Mouse (Mus musculus) gastrocnemius, adult 18-20 months (tissue): Measurements from ENCODE around the gene Epb41l1. TPM values are rescaled to one million over a fixed set of nuclear protein-coding genes. Genes with fewer than 3 reads are reported as not detected.
"Not testable (repeated sequence)": the region's sequence is repeated elsewhere in the genome, so short reads cannot be mapped to it uniquely, and the experiment has no call there.

Experiments used
- DNase-seq: peaks from one replicate; pipeline ENCODE4 v3.0.0; 2021; ENCODE audit warnings: low spot score
- long read RNA-seq, 2 experiments: library from polyadenylated mRNA; stranded (forward); transcript quantifications; one replicate each; pipeline ENCODE4 v2.0.0; 2021
- total RNA-seq, 2 experiments: library from RNA; stranded (reverse); gene quantifications; 2 replicates each; pipeline ENCODE4 v1.2.3; 2021

Epb41l1 gene
- total RNA-seq = 1 to 10 TPM; 4.6 to 4.8 TPM
- long read RNA-seq, experiment 1, partial matches to known transcripts = 0 of 1 reads
- long read RNA-seq, experiment 1, other reads (novel, unspliced or antisense) = 1 of 1 reads
- long read RNA-seq, experiment 2, partial matches to known transcripts = 0 of 3 reads
- long read RNA-seq, experiment 2, other reads (novel, unspliced or antisense) = 3 of 3 reads

DNA sequence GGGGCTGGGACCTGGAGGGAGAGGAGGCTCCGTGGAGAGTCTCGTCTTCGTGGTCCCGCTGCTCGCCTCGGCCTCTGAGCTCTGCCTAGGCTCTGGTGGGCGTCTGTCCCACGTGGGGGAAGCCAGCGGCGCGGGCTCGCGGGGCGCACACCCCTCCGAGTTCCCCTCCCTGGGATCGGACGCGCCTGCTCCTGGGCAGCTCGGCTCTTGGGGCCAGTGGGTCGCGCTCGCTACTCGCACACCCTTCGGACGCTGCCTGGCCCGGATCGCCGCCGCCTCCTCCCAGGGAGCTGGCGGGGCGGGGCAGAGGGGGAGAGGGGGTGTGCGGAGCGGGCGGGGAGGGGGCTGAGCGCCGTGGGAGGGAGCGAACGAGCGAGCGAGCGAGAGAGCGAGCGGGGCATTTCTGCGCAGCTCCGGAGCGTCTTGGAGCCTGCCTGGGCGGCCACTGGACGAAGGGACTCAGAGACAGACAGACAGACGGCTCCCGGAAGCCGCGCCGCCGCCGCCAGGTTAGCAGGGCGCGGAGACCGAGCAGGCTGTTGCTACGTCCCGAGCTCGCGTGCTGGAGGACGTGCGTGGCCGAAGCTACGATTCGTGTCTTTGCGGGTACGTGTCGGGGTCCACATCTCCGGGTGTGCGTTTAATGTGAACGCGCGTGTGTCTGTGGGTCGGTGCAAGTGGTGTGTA lies at the start of gene Epb41l1:
Gene Epb41l1 (plus strand): TSS at position 216 of the 687 bp plus-strand sequence.
- peak; percentile 35 for DNase-seq

DNA sequence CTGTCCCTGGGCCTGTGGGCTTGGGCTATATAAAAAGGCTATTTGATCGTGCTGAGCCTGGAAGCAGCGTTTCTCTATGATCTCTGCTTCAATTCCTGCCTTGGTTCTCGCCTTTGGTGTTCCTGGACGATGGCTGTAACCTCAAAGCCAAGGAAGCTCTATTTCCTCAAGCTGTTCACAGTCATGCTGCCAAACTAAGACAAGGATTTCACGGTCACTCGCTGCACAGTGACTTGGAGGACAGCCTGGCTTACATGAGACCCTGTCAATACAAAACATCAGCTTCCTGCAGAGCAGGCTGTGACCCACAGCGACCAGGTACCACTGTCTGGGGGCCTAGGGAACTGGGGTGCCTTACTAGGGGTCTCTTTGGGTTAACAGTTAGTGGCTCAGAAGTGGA lies 43.8 kb upstream of the Epb41l1 start:
- no peak for DNase-seq

DNA sequence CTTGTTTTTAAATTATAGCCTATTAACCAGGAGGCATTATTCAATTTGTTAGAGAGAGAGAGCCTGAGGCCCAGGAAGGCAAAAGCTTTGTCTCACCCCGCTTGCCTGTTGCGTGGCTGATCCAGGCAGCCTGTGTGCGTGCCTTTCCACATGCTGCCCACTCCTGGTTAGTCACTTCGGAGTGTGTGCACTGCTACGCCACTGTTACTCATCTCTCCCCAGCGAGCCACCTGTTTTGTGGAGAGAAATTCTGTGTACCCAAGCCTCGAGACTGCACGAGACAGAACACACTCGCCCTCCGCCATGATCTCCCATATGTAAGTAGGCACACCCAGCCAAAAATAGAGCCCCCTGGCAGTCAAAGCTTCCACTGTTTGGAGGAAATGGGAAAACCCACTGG lies 40.8 kb upstream of the Epb41l1 start:
- no peak for DNase-seq

DNA sequence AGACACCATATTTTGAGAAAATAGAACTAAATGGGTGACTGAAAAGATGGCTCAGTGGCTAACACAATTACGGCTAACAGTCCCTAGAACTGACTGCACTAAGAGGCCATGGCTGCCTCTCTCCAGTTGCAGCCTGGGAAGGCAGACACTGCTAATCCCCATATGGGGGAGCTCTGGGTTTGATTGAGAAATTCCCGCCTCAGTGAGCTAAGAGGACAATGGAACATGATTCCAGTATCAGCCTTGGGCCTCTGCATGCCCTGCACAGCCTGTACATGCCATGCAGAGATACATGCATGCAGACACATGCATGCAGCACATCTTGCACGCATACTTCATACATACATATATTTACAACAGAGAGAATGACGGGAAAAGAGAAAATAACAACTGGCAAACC lies 39.4 kb upstream of the Epb41l1 start:
- no peak for DNase-seq

DNA sequence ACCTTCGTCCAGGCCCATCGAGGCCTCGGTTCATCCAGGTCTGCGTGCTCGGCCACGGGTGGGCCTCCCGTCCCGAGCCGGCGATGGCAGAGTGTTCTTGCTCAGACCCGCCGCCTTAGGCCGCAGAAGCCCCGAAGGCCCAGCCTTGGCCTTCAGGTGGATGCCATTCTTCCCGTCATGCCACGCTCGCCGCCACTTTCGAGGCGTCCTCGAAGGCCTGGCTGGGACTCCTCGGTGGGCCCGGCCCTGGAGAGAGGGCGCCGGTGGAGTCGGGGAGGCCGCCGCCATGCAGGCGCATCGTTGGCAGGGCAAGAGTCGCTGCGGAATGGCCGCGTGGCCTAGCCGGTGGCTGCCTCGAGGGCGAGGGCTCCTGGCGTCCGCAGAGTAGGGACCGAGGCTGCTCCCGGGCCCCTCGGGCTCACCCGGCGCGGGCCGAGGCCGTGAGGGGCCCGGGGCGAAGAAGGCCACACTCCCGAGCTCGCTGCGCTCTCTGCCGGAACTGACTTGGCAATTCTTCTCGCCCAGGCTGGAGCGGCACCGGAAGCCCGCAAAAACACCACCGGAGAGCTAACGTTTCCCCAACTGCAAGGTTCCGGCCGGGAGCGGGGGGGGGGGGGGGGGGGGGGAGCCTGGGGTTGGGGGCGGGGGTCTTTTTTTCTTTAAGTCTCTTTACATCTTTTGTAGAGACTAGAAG lies 28.1 kb upstream of the Epb41l1 start:
- DNase-seq = peak; percentile 76

DNA sequence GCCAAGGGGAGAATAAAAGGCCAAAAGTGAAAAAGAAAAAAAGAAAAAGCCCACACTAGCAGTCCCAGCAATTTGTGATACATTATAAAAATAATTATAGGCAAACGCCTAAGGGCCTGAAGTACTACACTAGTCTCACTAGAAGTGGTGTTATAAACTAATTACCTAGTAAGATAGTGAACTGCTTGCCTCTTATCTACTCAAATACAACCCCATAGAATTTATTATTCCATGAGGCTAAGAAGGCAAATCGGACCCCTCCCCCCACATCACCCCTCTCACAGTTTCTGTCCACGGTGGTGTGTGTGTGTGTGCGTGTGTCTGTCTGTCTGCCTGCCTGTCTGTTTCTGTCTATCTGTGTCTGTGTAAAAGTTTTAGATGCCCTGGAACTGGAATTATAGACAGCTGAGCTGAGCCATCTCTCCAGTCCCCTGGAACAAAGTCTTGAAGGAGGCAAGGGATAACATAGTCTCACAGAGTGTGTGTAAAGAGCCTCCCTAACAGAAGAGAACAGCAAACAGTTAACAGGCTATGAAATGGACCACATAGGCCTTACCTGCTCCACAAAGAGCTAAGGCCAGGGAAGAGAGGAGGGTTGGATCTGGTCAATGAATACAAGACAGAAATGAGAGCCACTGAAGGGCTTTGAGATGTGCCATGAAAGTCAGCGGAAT lies 27.4 kb upstream of the Epb41l1 start:
- DNase-seq = no peak

DNA sequence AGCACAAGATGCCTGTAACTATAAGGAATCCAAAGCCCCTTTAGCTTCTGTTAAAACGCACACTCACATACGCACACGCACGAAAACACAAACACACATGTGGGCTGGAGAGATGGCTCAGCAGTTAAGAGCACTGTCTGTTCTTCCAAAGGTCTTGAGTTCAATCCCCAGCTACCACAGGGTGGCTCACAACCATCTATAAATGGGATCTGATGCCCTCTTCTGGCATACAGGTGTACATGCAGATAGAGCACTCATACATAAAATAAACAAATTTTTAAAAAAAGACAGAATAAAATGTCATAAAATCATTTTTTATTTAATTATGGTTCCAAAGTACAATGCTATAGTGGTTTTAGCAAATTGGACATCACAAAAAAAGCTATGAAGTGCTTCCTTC lies 26.4 kb upstream of the Epb41l1 start:
- no peak for DNase-seq

DNA sequence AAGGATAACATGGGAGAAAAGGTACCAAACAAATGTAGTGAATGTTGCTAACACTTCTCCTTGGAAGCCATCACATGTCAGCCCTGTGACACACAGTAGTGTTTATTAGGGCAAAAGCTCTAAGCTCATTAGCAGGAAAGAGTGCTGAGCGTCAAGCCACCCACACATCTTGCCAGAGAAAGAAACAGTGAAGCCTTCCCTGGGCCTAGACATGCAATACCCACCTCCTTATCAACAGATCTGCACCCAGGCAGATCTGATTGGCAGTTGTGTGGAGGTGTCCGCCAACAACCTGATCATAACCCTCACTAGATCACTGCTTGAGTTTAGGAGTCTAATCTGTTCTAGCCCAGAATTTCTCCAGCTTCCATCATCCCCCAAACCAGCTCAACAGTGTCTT lies 24.6 kb upstream of the Epb41l1 start:
- DNase-seq = no peak

DNA sequence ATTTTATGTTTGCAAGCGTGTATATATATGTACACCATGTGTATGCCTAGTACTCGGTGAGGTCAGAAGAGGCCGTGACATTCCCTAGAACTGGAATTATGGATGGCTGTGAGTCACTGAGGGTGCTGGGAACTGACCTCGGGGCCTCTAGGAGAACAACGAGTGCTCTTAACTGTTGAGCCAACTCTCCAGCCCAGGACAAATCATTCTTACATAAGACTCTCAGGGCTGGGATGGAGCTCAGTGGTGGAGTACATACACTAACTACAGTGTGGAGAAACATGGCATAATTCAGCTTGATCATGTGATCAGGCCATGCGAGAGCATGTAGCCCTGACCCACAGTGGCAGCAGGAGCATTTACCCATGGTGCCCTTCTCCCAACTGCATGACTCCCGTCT lies 22.7 kb upstream of the Epb41l1 start:
- DNase-seq = no peak

DNA sequence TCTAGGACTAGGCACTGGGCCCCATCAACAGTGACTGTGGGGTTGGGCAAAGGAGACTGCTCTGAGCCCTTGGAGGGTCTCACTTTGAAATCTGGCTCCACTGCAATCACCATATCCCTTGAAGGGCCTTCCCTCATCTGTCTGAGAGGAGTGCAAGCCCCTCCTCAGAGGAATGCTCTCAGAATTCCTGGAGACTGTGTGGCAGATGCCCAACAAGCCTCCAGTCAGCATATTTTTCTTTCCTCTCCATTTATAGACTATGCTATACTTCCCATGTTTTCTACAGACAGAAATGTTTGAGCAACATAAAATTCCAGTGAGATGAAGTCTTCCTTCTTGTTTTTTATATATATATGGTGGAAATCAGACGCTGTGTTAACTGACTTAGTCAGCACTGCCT lies 21.2 kb upstream of the Epb41l1 start:
- DNase-seq = no peak

DNA sequence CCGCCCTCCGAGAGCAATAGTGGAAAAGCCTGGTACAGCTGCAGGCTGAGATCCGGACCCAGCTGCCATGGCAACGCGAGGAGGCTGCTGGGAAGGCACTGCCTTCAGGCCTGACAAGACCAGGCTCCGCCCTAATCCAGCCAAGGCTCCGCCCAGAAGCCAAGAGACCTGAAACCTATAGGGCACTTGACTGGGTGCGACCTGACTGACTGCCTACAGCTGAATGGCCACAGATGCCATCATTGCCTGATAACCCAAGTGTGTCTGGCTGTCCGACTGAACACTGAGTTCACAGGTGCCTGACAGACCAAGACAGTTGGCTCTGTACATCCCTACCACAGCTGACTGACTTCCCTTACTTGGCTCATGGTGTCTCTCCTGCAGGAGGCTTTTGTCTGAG lies 19.4 kb upstream of the Epb41l1 start:
- no peak for DNase-seq

DNA sequence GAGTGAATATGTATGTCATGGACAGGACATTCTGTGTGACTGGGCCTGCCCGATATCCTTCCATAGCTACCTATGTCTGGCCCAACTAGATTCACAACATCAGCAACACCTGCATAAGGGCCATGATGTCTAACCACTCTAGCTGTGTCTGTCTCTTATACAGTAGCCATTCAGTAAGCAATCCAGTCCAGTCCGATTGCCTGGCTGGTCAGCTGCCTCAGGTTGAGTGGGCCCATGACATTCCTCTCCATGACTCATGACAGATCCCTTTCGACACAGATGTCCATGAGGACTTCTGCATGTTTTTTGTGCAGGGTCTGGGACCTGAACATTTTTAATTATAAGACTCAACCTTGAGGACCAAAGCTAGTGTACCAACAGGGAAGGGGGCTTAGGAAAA lies 18.7 kb upstream of the Epb41l1 start:
- DNase-seq = no peak

DNA sequence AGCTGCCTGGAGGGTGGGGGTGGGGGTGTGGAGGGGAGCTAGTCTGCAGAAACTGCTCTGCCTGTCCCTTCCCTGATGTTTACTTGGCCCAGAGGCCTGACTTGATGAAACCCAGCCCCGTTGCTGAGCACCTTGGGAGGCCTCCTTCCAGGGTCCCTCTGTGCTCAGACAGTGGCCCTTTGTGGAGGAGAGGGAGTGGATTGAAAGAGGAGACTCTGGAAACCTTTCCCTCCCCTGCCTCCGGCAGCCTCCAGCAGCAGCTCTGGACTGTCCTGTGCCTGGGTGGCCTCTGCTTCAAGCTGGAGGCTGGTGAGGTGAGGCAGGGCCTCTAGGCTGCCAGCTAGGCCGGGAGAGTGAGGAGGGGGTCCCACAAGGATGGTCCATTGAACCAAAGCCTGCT lies 13.7 kb upstream of the Epb41l1 start:
- no peak for DNase-seq

DNA sequence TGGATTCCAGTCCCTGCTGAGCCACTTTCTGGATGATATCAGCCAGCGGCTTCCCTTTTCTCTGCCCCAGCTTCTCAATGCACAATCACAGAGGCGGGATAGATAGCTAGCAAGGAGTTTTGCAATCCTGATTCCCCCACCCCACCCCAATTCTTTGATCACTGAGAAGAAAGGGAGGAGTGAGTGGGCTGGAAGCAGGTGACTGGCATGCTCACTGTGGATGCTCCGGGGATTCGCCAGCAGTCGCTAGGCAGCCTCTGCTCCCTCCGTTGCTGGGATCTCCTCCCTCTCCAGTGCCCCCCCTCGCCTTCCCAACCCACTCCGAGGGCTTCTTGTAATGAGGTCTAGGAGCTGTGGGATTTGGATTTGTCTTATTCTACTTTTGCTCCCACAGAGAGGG lies 12.5 kb upstream of the Epb41l1 start:
- no peak for DNase-seq

DNA sequence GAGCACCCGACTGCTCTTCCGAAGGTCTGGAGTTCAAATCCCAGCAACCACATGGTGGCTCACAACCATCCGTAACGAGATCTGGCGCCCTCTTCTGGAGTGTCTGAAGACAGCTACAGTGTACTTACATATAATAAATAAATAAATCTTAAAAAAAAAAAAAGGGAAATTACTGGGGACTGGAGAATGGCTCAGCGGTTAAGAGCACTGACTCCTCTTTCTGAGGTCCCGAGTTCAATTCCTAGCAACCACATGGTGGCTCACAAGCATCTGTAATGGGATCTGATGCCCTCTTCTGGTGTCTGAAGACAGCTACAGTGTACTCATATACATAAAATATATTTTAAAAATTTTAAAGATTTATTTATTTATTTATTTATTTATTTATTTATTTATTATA lies 9.4 kb upstream of the Epb41l1 start:
- DNase-seq = not testable (repeated sequence)

DNA sequence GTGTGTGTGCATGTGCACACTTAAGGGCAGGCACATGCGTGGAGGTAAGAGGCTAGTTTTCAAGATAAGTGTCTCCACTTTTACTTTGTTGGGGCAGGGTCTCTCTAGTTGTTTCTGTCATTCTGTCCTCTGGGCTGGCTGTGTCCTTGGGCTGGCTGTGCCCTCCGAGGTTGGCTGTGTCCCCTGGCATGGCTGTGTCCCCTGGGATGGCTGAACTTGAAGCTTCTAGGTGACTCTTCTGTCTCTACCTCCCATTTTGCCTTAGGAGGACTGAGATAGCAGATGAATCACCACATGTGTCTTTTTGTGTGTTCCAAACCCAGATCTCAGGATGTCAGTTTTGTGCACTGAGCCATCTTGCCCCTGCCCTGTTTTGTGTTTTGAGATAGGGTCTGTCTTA lies 5.7 kb upstream of the Epb41l1 start:
- no peak for DNase-seq

DNA sequence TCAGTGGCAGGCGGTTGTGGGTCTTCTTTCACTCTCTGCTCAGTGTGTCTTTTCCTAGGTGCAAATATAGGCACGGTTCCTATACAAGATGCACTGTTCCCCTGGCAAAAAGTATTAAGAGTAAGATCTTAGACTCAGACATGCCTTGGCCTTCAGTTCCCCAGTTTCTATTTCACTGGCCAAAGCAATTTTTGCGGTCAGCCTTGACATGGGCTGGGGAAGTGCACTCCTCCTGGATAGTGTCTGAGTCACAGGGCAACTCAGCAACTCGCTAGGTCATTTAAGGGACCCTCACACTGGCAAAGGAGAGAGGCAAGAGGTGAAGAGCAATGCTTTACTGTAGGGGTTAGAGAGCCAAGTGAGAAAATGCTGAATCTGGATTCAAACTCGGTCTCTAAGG lies 5.0 kb upstream of the Epb41l1 start:
- no peak for DNase-seq

DNA sequence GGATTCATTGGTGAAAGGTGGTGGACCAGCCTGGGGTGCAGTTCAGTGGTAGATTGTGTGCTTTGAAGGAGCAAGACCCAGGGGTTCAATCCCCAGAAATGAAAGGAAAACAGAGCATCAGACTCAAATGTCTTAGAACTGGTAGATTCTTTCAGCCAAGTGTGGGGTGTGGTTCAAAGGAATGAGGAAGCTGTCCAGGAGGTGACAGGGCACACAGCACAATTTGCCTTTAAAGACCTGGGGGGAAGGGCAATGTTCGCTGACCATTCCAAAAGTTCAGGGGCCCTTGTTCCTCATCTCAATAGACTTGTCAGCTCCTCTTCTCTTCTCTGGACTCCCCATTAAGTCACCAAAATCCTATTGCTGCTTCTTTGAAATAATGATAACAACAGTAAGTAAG lies 3.5 kb upstream of the Epb41l1 start:
- DNase-seq = no peak

DNA sequence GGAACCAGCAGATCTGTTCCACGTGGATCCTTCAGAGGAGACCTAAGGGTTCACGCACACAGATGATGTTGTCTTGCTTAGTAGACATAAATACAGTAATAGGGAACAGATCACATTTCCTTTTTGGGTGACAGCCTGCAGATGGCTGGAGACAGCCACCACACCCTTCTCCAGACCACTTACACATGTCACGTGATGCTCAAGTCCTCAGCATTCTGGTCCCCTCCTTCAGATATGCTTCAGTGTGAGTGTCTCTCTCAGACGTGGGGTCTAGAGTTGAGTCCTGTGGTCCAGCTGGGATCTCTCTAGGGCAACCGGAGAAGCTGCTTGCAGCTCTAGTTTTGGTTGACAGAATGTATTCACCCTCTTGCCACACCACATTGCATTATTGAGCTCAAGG lies 2.2 kb upstream of the Epb41l1 start:
- no peak for DNase-seq

DNA sequence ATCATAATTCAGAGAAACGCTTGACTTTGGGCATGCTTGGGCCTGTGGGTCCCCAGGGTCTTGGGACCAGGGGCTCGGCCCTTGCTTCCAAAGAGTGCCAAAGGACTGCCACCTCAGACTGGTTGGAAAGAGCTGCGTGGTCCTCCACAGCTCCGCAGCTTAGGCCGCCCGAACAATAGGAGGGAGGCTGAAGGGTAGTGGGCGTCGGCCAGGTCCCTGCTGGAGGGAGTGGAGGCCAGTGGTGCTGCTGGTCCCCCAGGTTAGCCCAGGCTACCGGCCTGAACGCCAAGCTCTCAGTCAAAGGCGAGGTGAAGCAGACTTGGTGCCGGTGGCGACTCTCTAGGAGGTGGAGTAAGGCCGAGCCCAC lies 399 bp upstream of the Epb41l1 start:
- DNase-seq = no peak

DNA sequence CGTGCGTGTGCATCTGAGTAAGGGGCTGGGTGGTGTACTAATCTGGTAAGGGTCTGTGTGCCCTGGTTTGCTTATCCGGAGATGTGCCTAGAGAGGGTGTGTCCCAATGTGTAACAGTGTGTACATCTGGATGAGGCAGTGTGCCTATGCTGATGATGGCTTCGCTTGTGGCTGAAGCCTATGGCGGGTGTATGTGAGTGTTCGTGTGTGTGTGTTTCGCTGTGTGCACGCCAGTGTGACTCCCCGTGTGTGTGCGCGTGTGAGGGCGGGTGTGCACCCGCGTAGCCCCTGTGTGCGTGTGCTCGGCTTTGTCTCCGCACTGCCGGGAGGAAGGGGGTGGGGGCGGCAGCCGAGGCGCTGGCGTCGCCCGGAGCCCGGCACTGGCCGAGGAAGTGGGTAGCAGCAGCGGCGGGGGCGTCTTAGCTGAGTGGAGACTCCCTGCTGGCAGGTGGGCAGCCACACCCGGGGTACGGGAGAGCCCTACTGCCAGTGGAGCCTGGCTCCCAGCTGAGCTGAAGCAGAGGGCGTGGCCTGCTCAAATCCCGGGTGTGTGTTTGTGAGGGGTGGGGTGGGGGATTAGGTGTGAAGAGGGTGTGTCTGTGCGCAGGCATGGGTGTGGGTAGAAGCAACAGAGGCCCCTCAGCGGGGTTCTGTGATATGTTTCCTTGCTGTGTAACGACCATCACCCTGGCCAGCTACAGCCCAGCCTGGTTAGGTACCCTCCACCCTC lies 837 bp downstream of the Epb41l1 start:
- DNase-seq = no peak

DNA sequence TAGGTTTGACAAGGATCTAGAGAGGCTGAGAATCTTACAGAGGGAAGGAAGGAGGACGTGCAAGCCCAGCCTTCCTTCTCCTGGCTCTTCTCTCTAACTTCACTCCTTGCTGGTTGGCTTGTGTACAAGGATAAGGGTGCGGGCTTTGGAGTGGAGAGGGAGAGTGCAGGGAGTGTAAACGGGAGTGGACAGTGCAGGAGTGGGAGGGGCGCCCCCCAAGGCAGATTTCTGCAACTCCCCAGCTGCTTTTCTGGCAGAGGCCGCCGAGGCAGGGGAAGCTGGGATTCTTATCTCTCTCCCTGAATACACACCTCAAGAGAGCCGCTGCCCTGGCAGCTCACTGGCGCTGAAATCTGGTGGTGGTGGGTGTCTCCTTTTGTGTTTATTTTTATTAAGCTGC lies 1.9 kb downstream of the Epb41l1 start:
- DNase-seq = no peak
